Comparison of ENCODE assay signal across 11 mouse cellular contexts in genomic region chr5:122319474-122320204, GRCm38 (mm10). TPM values are rescaled to one million over a fixed set of nuclear protein-coding genes. Genes with fewer than 3 reads are reported as not detected.
DNase-seq lines count a peak whose midpoint lies in the region; ATAC-seq and TF ChIP-seq lines count a peak whose summit lies in the region.
"Had no signal": no experiment of that assay in that cellular context is flagged by ENCODE, and none has a peak within 500 bp of the region (broad histone marks: within the 10 kb centered on the region; RNA-seq: fewer than 3 reads in every experiment).

No protein-coding gene starts in this region.

- DNase-seq in adrenal gland, adult 2 months = peak; percentile 53
- no peak for DNase-seq in adrenal gland, adult 8-10 months
- DNase-seq in kidney, postnatal 14 days = no peak
- DNase-seq in embryonic facial prominence, embryonic 14.5 days (ENCODE audit: low spot score) = peak; percentile 36
- DNase-seq in kidney, postnatal 0 days (ENCODE audit: low spot score) = no peak
- DNase-seq in midbrain, embryonic 10.5 days (ENCODE audit: low spot score) = no peak
- no peak for DNase-seq in layer of hippocampus, postnatal 36 days
- DNase-seq: cerebellum, postnatal 36 days; liver, postnatal 0 days had no signal

- peak; percentile 13; the same call in 1 of the 2 replicates for ATAC-seq in kidney, embryonic 14.5 days (ENCODE audit: low FRiP score, low TSS enrichment)
- peak; percentile 21; the same call in 1 of the 2 replicates for ATAC-seq in embryonic facial prominence, embryonic 14.5 days (ENCODE audit: low read depth)
- ATAC-seq in kidney, postnatal 0 days (replicated peaks; ENCODE audit: low FRiP score, low read depth) = no peak
- ATAC-seq: forebrain, embryonic 16.5 days; liver, postnatal 0 days had no signal

- H3K36me3 ChIP-seq in kidney, embryonic 14.5 days (ENCODE audit: control insufficient read depth, insufficient read depth, low read length) = peaks cover 39% of the 10 kb centered on the region
- H3K36me3 ChIP-seq in embryonic facial prominence, embryonic 14.5 days (ENCODE audit: control insufficient read depth, insufficient read depth, low read length) = peaks cover 44% of the 10 kb centered on the region
- peaks cover 33% of the 10 kb centered on the region; the same call in 1 of the 2 replicates for H3K36me3 ChIP-seq in kidney, postnatal 0 days (ENCODE audit: insufficient read depth, low read length)
- peaks cover 76% of the 10 kb centered on the region for H3K36me3 ChIP-seq in midbrain, embryonic 10.5 days

- H3K27ac ChIP-seq in kidney, embryonic 14.5 days (ENCODE audit: low read depth, low read length) = no peak overlapping the region
- H3K27ac ChIP-seq in embryonic facial prominence, embryonic 14.5 days (replicated peaks; ENCODE audit: low read depth, low read length) = peak overlapping the region; percentile 35
- peak overlapping the region; percentile 60 for H3K27ac ChIP-seq in kidney, postnatal 0 days
- H3K27ac ChIP-seq in midbrain, embryonic 10.5 days (replicated peaks) = no peak overlapping the region

- H3K4me2 ChIP-seq in kidney, embryonic 14.5 days (replicated peaks; ENCODE audit: low read depth, low read length) = no peak overlapping the region
- no peak overlapping the region for H3K4me2 ChIP-seq in embryonic facial prominence, embryonic 14.5 days (ENCODE audit: low read depth, low read length)
- no peak overlapping the region for H3K4me2 ChIP-seq in kidney, postnatal 0 days (ENCODE audit: low read length)

- H3K4me3 ChIP-seq in kidney, embryonic 14.5 days (ENCODE audit: low read length) = no peak overlapping the region
- no peak overlapping the region for H3K4me3 ChIP-seq in embryonic facial prominence, embryonic 14.5 days (ENCODE audit: low read depth, low read length)
- no peak overlapping the region for H3K4me3 ChIP-seq in kidney, postnatal 0 days (replicated peaks; ENCODE audit: low read depth, low read length)
- H3K4me3 ChIP-seq in midbrain, embryonic 10.5 days = no peak overlapping the region

- H3K9ac ChIP-seq in kidney, embryonic 14.5 days (ENCODE audit: low read depth, low read length) = no peak overlapping the region
- H3K9ac ChIP-seq in embryonic facial prominence, embryonic 14.5 days (ENCODE audit: low read depth, low read length) = no peak overlapping the region
- no peak overlapping the region for H3K9ac ChIP-seq in kidney, postnatal 0 days (ENCODE audit: low read depth, low read length)
- H3K9ac ChIP-seq: liver, postnatal 0 days had no signal

- peaks cover 6% of the 10 kb centered on the region for H3K4me1 ChIP-seq in kidney, embryonic 14.5 days (ENCODE audit: control insufficient read depth, insufficient read depth, low read length)
- no peaks in the 10 kb centered on the region; the same call in 1 of the 2 replicates for H3K4me1 ChIP-seq in embryonic facial prominence, embryonic 14.5 days (ENCODE audit: control insufficient read depth, insufficient read depth, low read length)
- H3K4me1 ChIP-seq in kidney, postnatal 0 days (replicated peaks; ENCODE audit: insufficient read depth, low read length) = peaks cover 7% of the 10 kb centered on the region; the same call in 1 of the 2 replicates
- no peaks in the 10 kb centered on the region for H3K4me1 ChIP-seq in midbrain, embryonic 10.5 days

- 82% methylated on average over 14 of the region's 14 CpGs for WGBS in kidney, embryonic 14.5 days
- 75% methylated on average over 14 of the region's 14 CpGs for WGBS in embryonic facial prominence, embryonic 14.5 days
- WGBS in kidney, postnatal 0 days = 81% methylated on average over 14 of the region's 14 CpGs
- 84% methylated on average over 14 of the region's 14 CpGs for WGBS in midbrain, embryonic 10.5 days

- no peak for TF ChIP-seq CTCF in kidney, postnatal 0 days (IDR thresholded peaks at IDR 0.05; ENCODE audit: low read depth)

- H3K27me3 ChIP-seq in kidney, embryonic 14.5 days (ENCODE audit: control insufficient read depth, insufficient read depth, low read length) = no peaks in the 10 kb centered on the region
- H3K27me3 ChIP-seq in embryonic facial prominence, embryonic 14.5 days (replicated peaks; ENCODE audit: control insufficient read depth, insufficient read depth, low read length) = no peaks in the 10 kb centered on the region
- no peaks in the 10 kb centered on the region for H3K27me3 ChIP-seq in kidney, postnatal 0 days (ENCODE audit: insufficient read depth, low read length)
- H3K27me3 ChIP-seq in midbrain, embryonic 10.5 days (ENCODE audit: low read depth, poor library complexity, severe bottlenecking) = no peaks in the 10 kb centered on the region

- H3K9me3 ChIP-seq in kidney, embryonic 14.5 days (ENCODE audit: control insufficient read depth, low read length) = no peaks in the 10 kb centered on the region
- no peaks in the 10 kb centered on the region for H3K9me3 ChIP-seq in embryonic facial prominence, embryonic 14.5 days (ENCODE audit: control insufficient read depth, low read length)
- no peaks in the 10 kb centered on the region for H3K9me3 ChIP-seq in kidney, postnatal 0 days (replicated peaks; ENCODE audit: low read length)
- H3K9me3 ChIP-seq in midbrain, embryonic 10.5 days (replicated peaks) = no peaks in the 10 kb centered on the region

RNA-seq across cellular contexts. Expression of gene Rad9b, which starts 34.4 kb away (rescaled TPM):
- total RNA-seq in adrenal gland, adult 2 months (2021) = 1 to 10 TPM; 1.9 to 2.8 TPM
- 2.3 and 2.4 TPM in 2 replicates for polyA plus RNA-seq in adrenal gland, adult 2 months (2012; rRNA removed)
- total RNA-seq in adrenal gland, adult 8-10 months (2022) = 1 to 10 TPM; 2.4 to 5.4 (median 4.5) TPM
- 11.4 and 12.2 TPM in 2 replicates for polyA plus RNA-seq in kidney, embryonic 14.5 days (2014; fragmentation: Nextera tagmentation; extraction: Ambion mirVana)
- polyA plus RNA-seq in embryonic facial prominence, embryonic 14.5 days (2014; fragmentation: Nextera tagmentation; extraction: Ambion mirVana) = 8.0 and 9.8 TPM in 2 replicates
- 11.3 and 11.8 TPM in 2 replicates for polyA plus RNA-seq in kidney, postnatal 0 days (2015; fragmentation: Nextera tagmentation; extraction: Ambion mirVana)
- 9.5 and 11.5 TPM in 2 replicates for polyA plus RNA-seq in midbrain, embryonic 10.5 days (2016; fragmentation: Nextera tagmentation; extraction: Ambion mirVana)
- total RNA-seq in layer of hippocampus, postnatal 36 days (2021) = 1 to 10 TPM; 4.5 to 4.9 TPM

RNA-seq across cellular contexts. Expression of gene Vps29, which starts 34.5 kb away (rescaled TPM):
- 100 to 1,000 TPM; 128 to 165 TPM for total RNA-seq in adrenal gland, adult 2 months (2021)
- 13.1 and 18.5 TPM in 2 replicates for polyA plus RNA-seq in adrenal gland, adult 2 months (2012; rRNA removed)
- total RNA-seq in adrenal gland, adult 8-10 months (2022) = 100 to 1,000 TPM; 147 to 170 (median 156) TPM
- polyA plus RNA-seq in kidney, embryonic 14.5 days (2014; fragmentation: Nextera tagmentation; extraction: Ambion mirVana) = 224 and 236 TPM in 2 replicates
- polyA plus RNA-seq in embryonic facial prominence, embryonic 14.5 days (2014; fragmentation: Nextera tagmentation; extraction: Ambion mirVana) = 211 and 218 TPM in 2 replicates
- 295 and 301 TPM in 2 replicates for polyA plus RNA-seq in kidney, postnatal 0 days (2015; fragmentation: Nextera tagmentation; extraction: Ambion mirVana)
- polyA plus RNA-seq in midbrain, embryonic 10.5 days (2016; fragmentation: Nextera tagmentation; extraction: Ambion mirVana) = 218 and 220 TPM in 2 replicates
- total RNA-seq in layer of hippocampus, postnatal 36 days (2021) = 100 to 1,000 TPM; 173 to 175 TPM

RNA-seq across cellular contexts. Expression of gene Pptc7, which starts 35.5 kb away (rescaled TPM):
- total RNA-seq in adrenal gland, adult 2 months (2021) = 10 to 100 TPM; 52.0 to 63.4 TPM
- polyA plus RNA-seq in adrenal gland, adult 2 months (2012; rRNA removed) = 46.3 and 57.5 TPM in 2 replicates
- total RNA-seq in adrenal gland, adult 8-10 months (2022) = 10 to 100 TPM; 65.9 to 69.7 (median 68.8) TPM
- polyA plus RNA-seq in kidney, embryonic 14.5 days (2014; fragmentation: Nextera tagmentation; extraction: Ambion mirVana) = 7.9 and 10.9 TPM in 2 replicates
- polyA plus RNA-seq in embryonic facial prominence, embryonic 14.5 days (2014; fragmentation: Nextera tagmentation; extraction: Ambion mirVana) = 7.9 and 8.1 TPM in 2 replicates
- polyA plus RNA-seq in kidney, postnatal 0 days (2015; fragmentation: Nextera tagmentation; extraction: Ambion mirVana) = 10.4 and 12.1 TPM in 2 replicates
- polyA plus RNA-seq in midbrain, embryonic 10.5 days (2016; fragmentation: Nextera tagmentation; extraction: Ambion mirVana) = 7.3 and 7.7 TPM in 2 replicates
- total RNA-seq in layer of hippocampus, postnatal 36 days (2021) = 10 to 100 TPM; 41.1 to 43.6 TPM

RNA-seq across cellular contexts. Expression of gene Gpn3, which starts 52.0 kb away (rescaled TPM):
- 10 to 100 TPM; 24.6 to 32.6 TPM for total RNA-seq in adrenal gland, adult 2 months (2021)
- polyA plus RNA-seq in adrenal gland, adult 2 months (2012; rRNA removed) = 48.0 and 62.7 TPM in 2 replicates
- total RNA-seq in adrenal gland, adult 8-10 months (2022) = 10 to 100 TPM; 31.5 to 38.5 (median 35.0) TPM
- polyA plus RNA-seq in kidney, embryonic 14.5 days (2014; fragmentation: Nextera tagmentation; extraction: Ambion mirVana) = 77.6 and 82.6 TPM in 2 replicates
- polyA plus RNA-seq in embryonic facial prominence, embryonic 14.5 days (2014; fragmentation: Nextera tagmentation; extraction: Ambion mirVana) = 62.1 and 64.7 TPM in 2 replicates
- 64.4 and 64.5 TPM in 2 replicates for polyA plus RNA-seq in kidney, postnatal 0 days (2015; fragmentation: Nextera tagmentation; extraction: Ambion mirVana)
- 76.9 and 82.9 TPM in 2 replicates for polyA plus RNA-seq in midbrain, embryonic 10.5 days (2016; fragmentation: Nextera tagmentation; extraction: Ambion mirVana)
- 10 to 100 TPM; 29.7 to 31.4 TPM for total RNA-seq in layer of hippocampus, postnatal 36 days (2021)

RNA-seq across cellular contexts. Expression of gene Fam216a, which starts 52.5 kb away (rescaled TPM):
- total RNA-seq in adrenal gland, adult 2 months (2021) = 10 to 100 TPM; 24.2 to 38.5 TPM
- 24.7 and 27.4 TPM in 2 replicates for polyA plus RNA-seq in adrenal gland, adult 2 months (2012; rRNA removed)
- 10 to 100 TPM; 31.1 to 45.8 (median 38.8) TPM for total RNA-seq in adrenal gland, adult 8-10 months (2022)
- polyA plus RNA-seq in kidney, embryonic 14.5 days (2014; fragmentation: Nextera tagmentation; extraction: Ambion mirVana) = 73.6 and 76.0 TPM in 2 replicates
- polyA plus RNA-seq in embryonic facial prominence, embryonic 14.5 days (2014; fragmentation: Nextera tagmentation; extraction: Ambion mirVana) = 73.9 and 77.3 TPM in 2 replicates
- polyA plus RNA-seq in kidney, postnatal 0 days (2015; fragmentation: Nextera tagmentation; extraction: Ambion mirVana) = 55.7 and 61.0 TPM in 2 replicates
- polyA plus RNA-seq in midbrain, embryonic 10.5 days (2016; fragmentation: Nextera tagmentation; extraction: Ambion mirVana) = 85.5 and 98.8 TPM in 2 replicates
- total RNA-seq in layer of hippocampus, postnatal 36 days (2021) = 10 to 100 TPM; 76.0 to 81.9 TPM

Comparison
In these comparisons a context has a peak if more than half of its experiments do, and no peak if none do; other contexts are left out.
1. DNase-seq: peak in adrenal gland, adult 2 months (single experiment) and embryonic facial prominence, embryonic 14.5 days (single experiment); none in adrenal gland, adult 8-10 months (single experiment), kidney, postnatal 14 days (single experiment), kidney, postnatal 0 days (single experiment), midbrain, embryonic 10.5 days (single experiment) and layer of hippocampus, postnatal 36 days (0 of 2).
2. H3K27ac ChIP-seq: peak in embryonic facial prominence, embryonic 14.5 days (single experiment) and kidney, postnatal 0 days (single experiment); none in kidney, embryonic 14.5 days (single experiment) and midbrain, embryonic 10.5 days (single experiment).
3. RNA of gene Vps29, which starts 34.5 kb away (polyA plus RNA-seq): 295 to 301 TPM in kidney, postnatal 0 days, 224 to 236 TPM in kidney, embryonic 14.5 days, 218 to 220 TPM in midbrain, embryonic 10.5 days and 211 to 218 TPM in embryonic facial prominence, embryonic 14.5 days; 13.1 to 18.5 TPM in adrenal gland, adult 2 months; every median in the first group is over 10 times any median in the second.